Mouse (Mus musculus) stomach, embryonic 14.5 days (tissue): ENCODE results near the gene Efemp2. TPM values are rescaled to one million over a fixed set of nuclear protein-coding genes. Genes with fewer than 3 reads are reported as not detected.

Experiments
- ATAC-seq: fragments of 200-750 bp; cut with Nextera tagmentation; 2 replicates; pipeline ENCODE4 v1.8.0; 2017; ENCODE audit warnings: low read depth, moderate TSS enrichment; ENCODE audit not compliant: insufficient number of reproducible peaks, insufficient read depth, low FRiP score
- H3K27ac ChIP-seq: fragments of 300-500 bp; sonication (generic); 2 replicates; pipeline ENCODE4 v1.5.1; 2014; ENCODE audit warnings: mild to moderate bottlenecking, low read length, moderate library complexity, mixed read lengths
- H3K27me3 ChIP-seq: fragments of 300-500 bp; sonication (generic); 2 replicates; pipeline ENCODE4 v1.6.1; 2014; ENCODE audit warnings: low read length, control low read depth, mixed read lengths; ENCODE audit not compliant: control insufficient read depth, insufficient read depth
- H3K36me3 ChIP-seq: fragments of 300-500 bp; sonication (generic); 2 replicates; pipeline ENCODE4 v1.6.1; 2014; ENCODE audit warnings: mild to moderate bottlenecking, control low read depth, low read length, moderate library complexity, mixed read lengths; ENCODE audit not compliant: control insufficient read depth, insufficient read depth
- H3K4me1 ChIP-seq: fragments of 300-500 bp; sonication (generic); 2 replicates; pipeline ENCODE4 v1.6.1; 2014; ENCODE audit warnings: low read length, control low read depth, mixed read lengths; ENCODE audit not compliant: control insufficient read depth, insufficient read depth
- H3K4me2 ChIP-seq: fragments of 300-500 bp; sonication (generic); replicated peaks from 2 replicates; pipeline ENCODE4 v1.6.1; 2014; ENCODE audit warnings: low read depth, low read length, control low read depth
- H3K4me3 ChIP-seq: fragments of 300-500 bp; sonication (generic); 2 replicates; pipeline ENCODE4 v1.5.1; 2014; ENCODE audit warnings: low read depth, low read length, control low read depth
- H3K9ac ChIP-seq: fragments of 300-500 bp; sonication (generic); replicated peaks from 2 replicates; pipeline ENCODE4 v1.6.1; 2014; ENCODE audit warnings: low read depth, mild to moderate bottlenecking, control low read depth, low read length, moderate library complexity, mixed read lengths
- H3K9me3 ChIP-seq: fragments of 300-500 bp; sonication (generic); 2 replicates; pipeline ENCODE4 v1.6.1; 2016; ENCODE audit warnings: low read depth, low read length, control low read depth; ENCODE audit not compliant: control insufficient read depth
- WGBS: fragments of 180-500 bp; shearing (Covaris S2); extraction: QIAGEN DNeasy Blood & Tissue Kit; methylation state at CpG from one replicate; pipeline ENCODE4 v1.1.7; 2014; 5-methylcytosine and 5-hydroxymethylcytosine counted together
- polyA plus RNA-seq: library from polyadenylated mRNA; unstranded; fragments of >200 nt; fragmentation: Nextera tagmentation; extraction: Ambion mirVana; gene quantifications from 2 replicates; pipeline ENCODE4 v1.2.1, GENCODE M21; 2014

Efemp2 gene
- polyA plus RNA-seq, 1 experiment from 2014 or later: 179 TPM

DNA sequence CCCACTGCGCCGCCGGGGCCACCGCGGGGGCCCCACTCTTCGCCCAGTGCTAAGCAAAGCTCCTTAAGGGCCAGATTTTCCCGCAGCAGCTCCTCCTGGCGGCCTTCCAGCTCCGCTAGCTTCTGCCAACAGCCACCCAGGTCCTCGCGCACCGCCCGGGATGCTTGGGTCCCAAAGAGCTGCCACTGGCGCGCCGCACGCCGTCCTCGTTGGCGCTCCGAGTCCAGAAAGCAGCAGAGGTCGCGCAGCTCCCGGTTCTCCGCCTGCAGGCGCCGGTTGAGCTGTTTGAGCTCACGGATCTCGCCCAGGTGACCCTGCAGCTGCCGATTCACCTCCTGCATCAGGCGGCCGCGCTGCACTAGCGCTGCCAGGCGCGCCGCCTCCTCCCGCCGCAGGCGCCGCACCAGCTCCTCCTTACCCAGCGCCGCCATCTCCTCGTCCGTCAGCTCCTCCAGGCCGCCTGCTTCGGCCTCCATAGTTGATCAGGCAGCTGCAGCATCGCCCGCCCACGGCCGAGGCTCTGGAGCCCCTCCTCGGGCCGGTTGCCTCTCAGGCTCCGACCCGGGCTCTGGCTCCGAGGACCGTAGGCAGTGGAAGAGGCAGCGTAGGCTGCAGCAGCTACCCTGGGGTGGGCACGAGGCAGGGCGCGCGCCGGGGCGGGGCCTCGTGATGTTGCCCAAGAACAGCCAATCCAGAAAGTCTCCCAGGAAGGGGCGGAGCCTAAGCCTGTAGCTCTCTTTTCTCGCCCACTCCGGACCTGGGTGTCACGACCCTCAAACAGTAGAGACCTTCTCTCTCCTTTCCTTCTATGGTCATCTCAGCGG, 16.6 kb upstream of the Efemp2 start:
- peak overlapping the region; percentile 74 for H3K4me3 ChIP-seq
- peak; percentile 93 for ATAC-seq
- WGBS: under 1% methylated on average over 70 of the region's 70 CpGs
- H3K4me2 ChIP-seq: peak overlapping the region; percentile 99
- no peaks in the 10 kb centered on the region for H3K27me3 ChIP-seq
- peak overlapping the region; percentile 87 for H3K27ac ChIP-seq
- no peaks in the 10 kb centered on the region for H3K9me3 ChIP-seq
- peak overlapping the region; percentile 78 for H3K9ac ChIP-seq
- H3K36me3 ChIP-seq: peaks cover 9% of the 10 kb centered on the region; the same call in 1 of the 2 replicates
- peaks cover 30% of the 10 kb centered on the region for H3K4me1 ChIP-seq

DNA sequence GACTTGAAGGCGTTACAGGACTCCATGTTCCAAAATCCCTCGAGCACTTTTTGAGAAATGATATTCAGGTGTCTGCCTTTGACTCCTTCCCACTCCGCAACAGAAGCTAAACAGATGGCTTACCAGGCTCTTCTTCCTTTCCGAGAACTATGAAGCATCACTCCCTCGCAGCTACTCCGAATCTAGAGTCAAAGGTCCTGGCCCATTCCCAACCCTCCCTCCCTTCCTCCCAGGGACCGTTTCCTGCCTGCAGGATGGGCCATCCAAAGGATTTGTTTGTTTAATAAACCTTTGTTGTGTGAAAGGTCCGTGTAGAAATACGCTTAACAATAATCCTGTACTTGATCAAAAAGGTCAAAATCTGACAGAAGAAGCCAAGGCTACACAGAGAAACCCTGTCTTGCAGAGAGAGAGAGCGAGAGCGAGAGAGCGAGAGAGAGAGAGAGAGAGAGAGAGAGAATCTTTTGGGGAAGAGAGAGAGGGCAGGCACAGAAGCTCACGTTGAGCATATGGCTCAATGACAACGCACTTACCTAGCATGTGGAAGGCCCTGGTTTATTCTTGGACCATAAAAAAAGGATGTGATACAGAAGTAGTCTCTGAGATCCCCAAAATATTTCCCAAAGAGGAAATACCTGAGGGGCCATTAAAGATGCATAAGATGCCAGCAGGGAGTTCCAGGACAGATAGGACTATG, 15.9 kb upstream of the Efemp2 start, which contains the start of gene Ccdc85b:
Gene Ccdc85b, minus strand, starts transcription at position 149 of the 697 bp plus-strand sequence.
- Histone ChIP-seq H3K27me3 (no peaks in the 10 kb centered on the region), H3K27ac (peak within 1 kb of the TSS; percentile 87), H3K4me3 (peak within 1 kb of the TSS; percentile 74), H3K4me2 (peak within 1 kb of the TSS; percentile 99), H3K9ac (peak within 1 kb of the TSS; percentile 78), H3K36me3 (peaks cover 16% of the 10 kb centered on the region), H3K9me3 (no peaks in the 10 kb centered on the region), H3K4me1 (peaks cover 30% of the 10 kb centered on the region)
- ATAC-seq: peak; percentile 8; the same call in 1 of the 2 replicates
- 7% methylated on average over 14 of the region's 14 CpGs for WGBS

DNA sequence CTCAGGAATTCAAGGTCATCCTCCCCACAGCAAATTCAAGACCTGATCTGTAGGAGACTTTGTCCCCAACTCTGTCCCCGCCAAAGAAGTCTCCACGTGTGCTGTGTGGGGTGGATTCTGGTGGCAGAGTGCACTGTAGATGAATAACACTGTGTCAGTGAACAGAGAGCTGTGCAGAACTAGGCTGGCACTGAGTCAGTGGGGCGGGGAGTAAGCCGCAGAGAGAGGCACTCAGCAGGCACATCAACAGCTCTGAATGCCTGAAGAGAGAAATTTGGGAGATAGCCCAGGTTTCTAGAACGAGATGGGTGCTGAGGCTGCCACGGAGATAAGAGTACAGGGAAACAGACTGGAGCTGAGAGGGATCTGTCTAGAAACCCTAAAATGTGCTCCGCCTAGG, 14.7 kb upstream of the Efemp2 start:
- 66% methylated on average over 7 of the region's 7 CpGs for WGBS
- Histone ChIP-seq H3K27me3 (no peaks in the 10 kb centered on the region), H3K9me3 (no peaks in the 10 kb centered on the region), H3K27ac (no peak overlapping the region), H3K36me3 (peaks cover 23% of the 10 kb centered on the region), H3K9ac (no peak overlapping the region), H3K4me2 (no peak overlapping the region), H3K4me3 (no peak overlapping the region), H3K4me1 (peaks cover 31% of the 10 kb centered on the region)
- no peak for ATAC-seq

DNA sequence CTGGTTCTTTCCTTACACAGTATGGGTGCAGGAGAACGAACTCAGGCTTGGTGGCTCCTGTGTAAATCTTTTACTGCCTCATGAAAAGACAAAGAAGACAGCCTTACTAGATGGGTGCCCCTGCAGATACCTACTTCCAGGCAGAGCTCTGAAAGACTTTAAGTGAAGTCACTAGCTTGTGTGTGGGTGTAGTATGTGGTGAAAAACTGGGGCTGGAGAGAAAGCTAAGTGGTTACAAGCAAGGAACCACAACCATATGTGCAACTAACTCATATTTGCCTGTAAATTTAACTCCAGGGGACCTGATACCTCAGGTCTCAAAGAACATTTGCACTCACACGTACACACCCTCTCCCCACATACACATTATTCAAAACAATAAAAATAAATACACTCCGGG, 13.9 kb upstream of the Efemp2 start:
- Histone ChIP-seq H3K9me3 (no peaks in the 10 kb centered on the region), H3K4me1 (peaks cover 33% of the 10 kb centered on the region), H3K27ac (no peak overlapping the region), H3K9ac (peak overlapping the region; percentile 61), H3K36me3 (peaks cover 25% of the 10 kb centered on the region), H3K27me3 (no peaks in the 10 kb centered on the region), H3K4me2 (peak overlapping the region; percentile 90), H3K4me3 (peak overlapping the region; percentile 86)
- no peak for ATAC-seq
- WGBS: 29% methylated on average over 3 of the region's 3 CpGs

DNA sequence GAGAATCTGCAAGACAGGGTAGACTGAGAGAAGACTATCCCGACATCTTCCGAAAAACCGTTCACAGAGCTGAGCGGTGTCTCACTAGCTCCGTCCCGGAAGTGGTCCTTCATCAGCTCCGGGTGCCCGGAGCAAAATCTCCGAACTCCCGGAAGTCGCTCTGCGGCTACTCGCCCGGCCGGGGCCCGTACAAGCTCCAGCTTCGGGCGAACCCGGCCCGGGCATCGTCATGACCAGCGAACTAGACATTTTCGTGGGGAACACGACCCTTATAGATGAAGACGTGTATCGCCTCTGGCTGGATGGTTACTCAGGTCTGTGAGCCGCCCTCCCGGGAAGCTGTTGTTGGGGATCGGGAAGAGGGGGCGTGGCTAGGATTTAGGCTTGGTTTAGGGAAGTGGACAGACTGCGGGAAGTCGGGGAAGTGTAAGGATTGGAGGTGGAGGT, 13.3 kb upstream of the Efemp2 start, which contains the start of gene Fibp:
Gene Fibp, plus strand, starts transcription at position 151 of the 447 bp plus-strand sequence.
- ATAC-seq: peak; percentile 54
- Histone ChIP-seq H3K36me3 (peaks cover 31% of the 10 kb centered on the region), H3K9ac (peak within 1 kb of the TSS; percentile 61), H3K27me3 (no peaks in the 10 kb centered on the region), H3K4me2 (peak within 1 kb of the TSS; percentile 90), H3K27ac (peak within 1 kb of the TSS; percentile 62), H3K4me3 (peak within 1 kb of the TSS; percentile 86), H3K9me3 (no peaks in the 10 kb centered on the region), H3K4me1 (peaks cover 27% of the 10 kb centered on the region)
- WGBS: under 1% methylated on average over 32 of the region's 32 CpGs

DNA sequence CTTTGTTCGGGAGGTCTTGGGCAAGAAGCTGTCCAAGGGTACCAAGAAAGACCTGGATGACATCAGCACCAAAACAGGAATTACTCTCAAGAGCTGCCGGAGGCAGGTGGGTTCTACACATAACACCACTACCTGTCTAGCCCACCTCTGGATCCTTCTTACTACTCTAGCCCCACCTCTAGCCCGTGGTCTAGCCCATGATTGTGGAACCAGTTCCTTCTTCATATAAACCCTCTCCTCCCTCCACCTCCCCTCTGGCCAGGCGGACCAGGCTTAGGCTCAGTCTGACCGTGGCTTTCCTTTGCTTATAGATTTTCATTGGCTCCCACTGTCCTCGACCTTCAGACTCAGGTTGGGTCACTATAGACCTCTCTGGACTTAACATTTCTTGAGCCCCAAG, 12.3 kb upstream of the Efemp2 start:
- Histone ChIP-seq H3K27ac (no peak overlapping the region), H3K4me2 (peak overlapping the region; percentile 90), H3K4me3 (peak overlapping the region; percentile 86), H3K9ac (peak overlapping the region; percentile 61; the same call in 1 of the 2 replicates), H3K36me3 (peaks cover 40% of the 10 kb centered on the region), H3K9me3 (no peaks in the 10 kb centered on the region), H3K27me3 (no peaks in the 10 kb centered on the region), H3K4me1 (peaks cover 18% of the 10 kb centered on the region)
- WGBS: 86% methylated on average over 6 of the region's 6 CpGs
- no peak for ATAC-seq

DNA sequence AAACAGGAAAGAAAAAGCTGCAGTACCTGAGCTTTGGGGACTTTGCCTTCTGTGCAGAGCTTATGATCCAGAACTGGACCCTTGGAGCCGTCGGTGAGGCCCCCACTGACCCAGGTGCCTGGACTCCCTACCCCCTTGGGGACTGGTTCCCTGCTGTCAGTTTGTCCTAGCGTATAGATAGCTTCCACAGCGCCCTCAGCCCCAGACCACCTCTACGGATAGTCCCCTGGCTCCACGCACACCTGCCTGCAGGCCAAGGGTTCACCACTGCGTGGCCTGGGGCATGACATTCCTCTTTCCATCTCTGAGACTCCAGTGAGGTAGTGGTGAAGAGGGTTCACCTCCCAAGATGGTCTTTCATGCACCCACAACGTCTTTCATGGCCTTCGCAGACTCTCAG, 10.5 kb upstream of the Efemp2 start:
- Histone ChIP-seq H3K4me3 (no peak overlapping the region), H3K9me3 (no peaks in the 10 kb centered on the region), H3K27ac (no peak overlapping the region), H3K4me1 (peaks cover 12% of the 10 kb centered on the region; the same call in 1 of the 2 replicates), H3K4me2 (no peak overlapping the region), H3K36me3 (peaks cover 47% of the 10 kb centered on the region), H3K9ac (no peak overlapping the region), H3K27me3 (no peaks in the 10 kb centered on the region)
- 87% methylated on average over 9 of the region's 9 CpGs for WGBS
- ATAC-seq: no peak

DNA sequence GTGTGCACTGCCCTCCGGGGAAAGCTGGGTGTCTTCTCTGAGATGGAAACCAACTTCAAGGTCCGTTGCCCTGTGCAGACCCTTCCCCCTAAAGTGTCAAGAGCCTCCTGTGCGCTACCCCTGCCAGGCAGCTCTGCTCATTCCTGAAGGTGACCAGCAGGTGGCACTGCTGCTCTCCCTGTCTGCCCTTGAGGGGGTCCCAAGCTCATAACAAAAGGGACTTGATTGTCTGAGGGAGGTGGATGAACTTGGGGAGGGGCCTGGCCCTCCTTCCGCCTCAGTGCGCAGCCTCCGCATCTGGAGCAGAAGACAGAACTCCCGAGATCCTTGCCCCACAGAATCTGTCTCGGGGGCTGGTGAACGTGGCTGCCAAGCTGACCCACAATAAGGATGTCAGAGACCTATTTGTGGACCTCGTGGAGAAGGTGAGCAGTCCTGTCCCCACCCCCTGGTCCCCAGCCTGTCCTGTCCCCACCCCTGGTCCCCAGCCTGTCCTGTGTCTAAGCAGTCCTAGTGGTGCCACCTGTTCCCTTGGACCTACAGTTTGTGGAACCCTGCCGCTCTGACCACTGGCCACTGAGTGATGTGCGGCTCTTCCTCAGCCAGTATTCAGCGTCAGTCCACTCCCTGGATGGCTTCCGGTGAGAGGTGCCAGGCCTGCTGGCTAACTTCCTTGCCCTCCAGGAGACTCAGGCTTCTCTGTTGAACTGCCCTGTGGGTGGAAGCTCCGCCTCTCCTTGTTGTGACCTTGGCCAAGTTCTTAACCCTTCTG, 9.8 kb upstream of the Efemp2 start:
- no peaks in the 10 kb centered on the region for H3K9me3 ChIP-seq
- ATAC-seq: peak; percentile 35; the same call in 1 of the 2 replicates
- H3K36me3 ChIP-seq: peaks cover 47% of the 10 kb centered on the region
- no peak overlapping the region for H3K27ac ChIP-seq
- H3K9ac ChIP-seq: no peak overlapping the region
- peaks cover 13% of the 10 kb centered on the region; the same call in 1 of the 2 replicates for H3K4me1 ChIP-seq
- 40% methylated on average over 15 of the region's 15 CpGs for WGBS
- no peaks in the 10 kb centered on the region for H3K27me3 ChIP-seq
- H3K4me3 ChIP-seq: no peak overlapping the region; the same call in 1 of the 2 replicates
- H3K4me2 ChIP-seq: peak overlapping the region; percentile 24
